Mouse (Mus musculus): ENCODE measurements at regions not wholly inside any gene's neighbourhood (a gene's known extent, or its start where the extent isn't known, plus 50 kb on each side); places are given as distances from the start of the nearest gene placed in this dataset.

DNA sequence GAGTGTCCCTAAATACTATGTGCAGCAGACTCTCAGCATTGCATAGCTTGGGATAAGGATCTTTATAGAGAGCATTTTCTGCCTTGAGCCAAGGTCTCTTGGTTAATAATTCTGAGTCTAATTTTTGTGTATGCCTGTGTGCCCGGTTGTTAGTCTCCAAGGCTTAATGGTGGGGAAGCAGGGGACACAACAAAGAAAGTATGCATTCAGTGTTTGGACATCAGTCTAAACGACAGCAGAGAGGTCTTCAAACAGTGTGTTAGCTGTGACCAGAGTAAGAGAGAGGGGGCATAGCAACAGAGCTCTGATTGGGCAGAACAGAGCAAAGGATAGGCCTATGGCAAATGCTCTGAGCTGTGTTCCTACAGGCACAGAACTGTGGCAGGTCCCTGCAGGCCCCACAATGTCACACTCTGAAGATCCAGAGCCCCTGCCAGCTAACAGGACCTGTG lies 522.7 kb upstream of the Tnp1 start:
- no peaks in the 10 kb centered on the region for H3K9me3 ChIP-seq (replicated peaks; ENCODE audit: control insufficient read depth, low read length)
- H3K4me2 ChIP-seq (ENCODE audit: low read depth, low read length) = no peak overlapping the region
- no peaks in the 10 kb centered on the region for H3K4me1 ChIP-seq (ENCODE audit: control insufficient read depth, insufficient read depth, low read length)
- no peak overlapping the region for H3K9ac ChIP-seq (ENCODE audit: low read length)
- 51% methylated on average over 2 of the region's 2 CpGs for WGBS
- H3K36me3 ChIP-seq (ENCODE audit: control insufficient read depth, insufficient read depth) = no peaks in the 10 kb centered on the region
- H3K27ac ChIP-seq (ENCODE audit: low read length) = no peak overlapping the region; the same call in 1 of the 2 replicates
- peak; percentile 69 for ATAC-seq (replicated peaks; ENCODE audit: extremely low read depth, insufficient read depth, low FRiP score)
- no peaks in the 10 kb centered on the region for H3K27me3 ChIP-seq (ENCODE audit: control insufficient read depth, insufficient read depth, low read length)
- H3K4me3 ChIP-seq (ENCODE audit: low read length) = no peak overlapping the region

DNA sequence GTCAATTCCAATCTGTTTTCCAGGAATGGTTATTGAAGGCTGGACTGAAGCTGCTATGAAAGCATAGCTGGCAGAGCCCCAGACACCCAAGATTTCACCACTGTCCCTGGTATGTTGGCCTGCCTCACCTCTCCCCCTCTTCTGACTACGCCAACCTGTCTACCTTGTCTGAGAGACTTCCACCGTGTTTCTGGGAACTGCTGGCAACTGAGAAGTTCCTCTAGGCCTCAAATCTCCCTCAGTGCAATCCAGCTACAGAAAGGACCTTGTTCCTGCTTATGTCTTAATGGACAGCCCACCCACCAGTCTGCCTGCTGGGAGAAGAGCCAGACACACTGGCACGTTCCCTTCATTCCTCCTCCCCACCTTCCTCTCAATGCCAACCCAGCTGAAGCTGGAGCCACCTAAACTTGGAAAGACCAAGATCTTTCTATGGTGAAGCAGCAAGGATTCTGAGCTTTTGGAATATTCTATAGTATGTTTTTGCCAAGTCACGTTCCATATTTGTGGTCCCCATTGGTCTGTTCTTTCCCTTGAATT lies 520.1 kb upstream of the Tnp1 start:
- Histone ChIP-seq H3K9ac (ENCODE audit: low read length) (no peak overlapping the region), H3K36me3 (ENCODE audit: control insufficient read depth, insufficient read depth) (no peaks in the 10 kb centered on the region), H3K27me3 (ENCODE audit: control insufficient read depth, insufficient read depth, low read length) (no peaks in the 10 kb centered on the region), H3K27ac (ENCODE audit: low read length) (no peak overlapping the region), H3K9me3 (replicated peaks; ENCODE audit: control insufficient read depth, low read length) (no peaks in the 10 kb centered on the region), H3K4me1 (ENCODE audit: control insufficient read depth, insufficient read depth, low read length) (no peaks in the 10 kb centered on the region), H3K4me3 (ENCODE audit: low read length) (no peak overlapping the region), H3K4me2 (ENCODE audit: low read depth, low read length) (no peak overlapping the region)
- no peak for ATAC-seq (replicated peaks; ENCODE audit: extremely low read depth, insufficient read depth, low FRiP score)
- WGBS = 74% methylated on average over 4 of the region's 4 CpGs

DNA sequence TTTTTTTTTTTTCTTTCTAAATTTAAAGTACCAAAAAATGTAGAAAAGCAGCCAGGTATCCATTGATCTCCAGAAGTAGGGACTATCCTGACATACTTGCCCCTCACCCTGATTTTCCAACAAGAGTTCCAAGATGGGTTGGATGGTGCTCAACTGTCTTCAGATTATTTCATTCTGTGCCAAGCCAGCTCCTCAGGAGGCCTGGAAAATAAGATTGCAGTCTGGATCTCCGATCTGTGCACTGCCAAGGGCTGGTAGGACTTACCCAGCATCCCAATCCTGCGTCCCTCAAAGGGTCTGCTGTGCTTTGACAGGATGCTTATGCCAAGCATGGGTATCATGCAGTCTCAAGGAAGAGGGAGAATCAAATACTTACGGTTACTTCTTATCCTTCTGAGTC lies 517.8 kb upstream of the Tnp1 start:
- Histone ChIP-seq H3K4me2 (ENCODE audit: low read depth, low read length) (no peak overlapping the region), H3K9me3 (replicated peaks; ENCODE audit: control insufficient read depth, low read length) (no peaks in the 10 kb centered on the region), H3K27ac (ENCODE audit: low read length) (no peak overlapping the region), H3K4me3 (ENCODE audit: low read length) (no peak overlapping the region), H3K4me1 (ENCODE audit: control insufficient read depth, insufficient read depth, low read length) (no peaks in the 10 kb centered on the region), H3K27me3 (ENCODE audit: control insufficient read depth, insufficient read depth, low read length) (no peaks in the 10 kb centered on the region), H3K9ac (ENCODE audit: low read length) (no peak overlapping the region), H3K36me3 (ENCODE audit: control insufficient read depth, insufficient read depth) (no peaks in the 10 kb centered on the region)
- WGBS = 85% methylated on average over 3 of the region's 3 CpGs
- no peak for ATAC-seq (replicated peaks; ENCODE audit: extremely low read depth, insufficient read depth, low FRiP score)

DNA sequence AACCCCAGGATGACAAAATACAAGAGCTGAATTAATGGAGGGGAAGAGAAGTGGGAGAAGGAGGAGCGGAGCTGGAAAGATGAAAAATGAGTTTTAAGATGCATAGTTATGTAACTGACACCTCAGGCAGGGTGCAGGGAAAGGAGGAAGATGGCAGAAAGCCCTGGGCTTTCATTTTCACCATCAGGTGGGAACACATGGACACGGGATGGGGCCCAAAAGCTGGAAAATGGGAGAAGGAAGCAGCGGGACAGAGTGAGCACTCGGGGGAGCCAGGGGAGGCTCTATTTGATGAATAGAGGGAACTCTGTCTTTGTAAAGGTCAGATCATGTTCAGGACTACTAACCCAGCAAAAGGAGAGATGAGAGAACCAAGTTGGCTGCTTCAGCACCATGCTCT lies 516.6 kb upstream of the Tnp1 start:
- no peaks in the 10 kb centered on the region for H3K36me3 ChIP-seq (ENCODE audit: control insufficient read depth, insufficient read depth)
- H3K9me3 ChIP-seq (replicated peaks; ENCODE audit: control insufficient read depth, low read length) = no peaks in the 10 kb centered on the region
- no peak overlapping the region for H3K9ac ChIP-seq (ENCODE audit: low read length)
- H3K4me1 ChIP-seq (ENCODE audit: control insufficient read depth, insufficient read depth, low read length) = no peaks in the 10 kb centered on the region
- H3K4me3 ChIP-seq (ENCODE audit: low read length) = no peak overlapping the region
- no peak overlapping the region for H3K27ac ChIP-seq (ENCODE audit: low read length)
- no peaks in the 10 kb centered on the region for H3K27me3 ChIP-seq (ENCODE audit: control insufficient read depth, insufficient read depth, low read length)
- no peak overlapping the region for H3K4me2 ChIP-seq (ENCODE audit: low read depth, low read length)
- no peak for ATAC-seq (replicated peaks; ENCODE audit: extremely low read depth, insufficient read depth, low FRiP score)
- WGBS = 86% methylated on average over 4 of the region's 4 CpGs

DNA sequence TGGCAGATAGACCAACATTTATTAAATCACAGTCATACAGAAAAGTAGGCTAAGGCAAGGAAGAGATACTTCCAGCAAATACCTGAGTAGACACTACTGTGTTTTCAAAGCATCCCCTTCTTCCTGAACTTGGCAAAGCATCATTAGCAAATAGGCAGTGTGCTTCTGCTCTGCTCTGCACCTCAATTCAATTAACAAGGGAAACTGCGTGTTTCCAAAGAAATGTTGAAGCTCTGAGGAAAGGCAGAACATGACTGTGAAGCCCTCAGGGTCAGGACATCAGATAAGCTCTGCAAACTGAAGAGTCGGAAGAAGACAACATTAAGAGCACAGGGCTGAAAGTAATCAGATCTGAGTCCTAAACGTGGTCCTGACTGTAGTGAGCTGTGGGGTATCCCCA lies 516.1 kb upstream of the Tnp1 start:
- Histone ChIP-seq H3K36me3 (ENCODE audit: control insufficient read depth, insufficient read depth) (no peaks in the 10 kb centered on the region), H3K4me2 (ENCODE audit: low read depth, low read length) (no peak overlapping the region), H3K9me3 (replicated peaks; ENCODE audit: control insufficient read depth, low read length) (no peaks in the 10 kb centered on the region), H3K9ac (ENCODE audit: low read length) (no peak overlapping the region), H3K27me3 (ENCODE audit: control insufficient read depth, insufficient read depth, low read length) (no peaks in the 10 kb centered on the region), H3K27ac (ENCODE audit: low read length) (no peak overlapping the region), H3K4me1 (ENCODE audit: control insufficient read depth, insufficient read depth, low read length) (no peaks in the 10 kb centered on the region), H3K4me3 (ENCODE audit: low read length) (no peak overlapping the region)
- WGBS = 37% methylated on average over 3 of the region's 3 CpGs
- no peak for ATAC-seq (replicated peaks; ENCODE audit: extremely low read depth, insufficient read depth, low FRiP score)

DNA sequence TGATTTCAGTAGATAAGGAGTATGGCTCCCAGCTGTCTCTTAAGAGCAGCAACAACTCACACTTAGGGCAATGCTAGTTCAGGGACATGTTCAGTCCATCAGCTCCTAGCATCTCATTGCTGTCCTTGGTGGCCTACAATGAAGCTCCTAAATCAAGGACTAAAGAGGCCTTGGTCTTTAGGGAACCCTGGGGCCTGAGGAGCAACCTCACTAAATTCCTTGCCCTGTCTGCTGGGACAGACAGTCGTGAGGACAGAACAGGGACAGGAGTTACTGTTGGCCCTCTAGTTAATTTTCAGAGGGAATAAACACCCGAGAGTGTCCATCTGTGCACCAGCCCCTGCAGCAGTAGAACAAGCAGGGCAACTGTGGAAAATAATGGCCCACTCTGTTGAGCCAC lies 514.6 kb upstream of the Tnp1 start:
- 66% methylated on average over 2 of the region's 2 CpGs for WGBS
- no peaks in the 10 kb centered on the region for H3K27me3 ChIP-seq (ENCODE audit: control insufficient read depth, insufficient read depth, low read length)
- H3K9ac ChIP-seq (ENCODE audit: low read length) = no peak overlapping the region
- H3K4me1 ChIP-seq (ENCODE audit: control insufficient read depth, insufficient read depth, low read length) = no peaks in the 10 kb centered on the region
- ATAC-seq (replicated peaks; ENCODE audit: extremely low read depth, insufficient read depth, low FRiP score) = no peak
- no peaks in the 10 kb centered on the region for H3K9me3 ChIP-seq (replicated peaks; ENCODE audit: control insufficient read depth, low read length)
- H3K4me3 ChIP-seq (ENCODE audit: low read length) = no peak overlapping the region
- no peaks in the 10 kb centered on the region for H3K36me3 ChIP-seq (ENCODE audit: control insufficient read depth, insufficient read depth)
- H3K4me2 ChIP-seq (ENCODE audit: low read depth, low read length) = no peak overlapping the region
- no peak overlapping the region for H3K27ac ChIP-seq (ENCODE audit: low read length)

DNA sequence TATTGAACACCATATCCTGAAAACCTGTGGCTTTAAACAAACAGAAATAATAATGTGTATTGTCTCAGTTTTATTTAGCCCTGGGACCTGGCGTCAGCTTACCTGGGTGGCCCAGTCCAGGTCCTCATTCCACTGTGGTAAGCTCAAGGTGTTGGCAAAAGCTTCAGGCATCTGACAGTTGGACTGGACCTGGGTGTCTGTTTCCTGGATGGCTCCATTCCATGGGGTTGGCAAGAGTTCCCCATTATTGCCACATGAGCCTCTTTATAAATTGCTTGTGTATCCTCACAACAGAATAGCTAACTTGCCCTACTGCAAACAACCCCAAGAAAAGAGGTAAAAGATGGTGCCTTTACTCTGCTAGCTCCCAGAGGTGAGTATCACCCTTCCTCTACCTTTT lies 512.9 kb upstream of the Tnp1 start:
- no peak overlapping the region for H3K9ac ChIP-seq (ENCODE audit: low read length)
- no peak overlapping the region for H3K27ac ChIP-seq (ENCODE audit: low read length)
- WGBS = 97% methylated on average over 1 of the region's 1 CpGs
- no peaks in the 10 kb centered on the region for H3K36me3 ChIP-seq (ENCODE audit: control insufficient read depth, insufficient read depth)
- H3K9me3 ChIP-seq (replicated peaks; ENCODE audit: control insufficient read depth, low read length) = no peaks in the 10 kb centered on the region
- H3K4me2 ChIP-seq (ENCODE audit: low read depth, low read length) = no peak overlapping the region
- no peaks in the 10 kb centered on the region for H3K27me3 ChIP-seq (ENCODE audit: control insufficient read depth, insufficient read depth, low read length)
- H3K4me1 ChIP-seq (ENCODE audit: control insufficient read depth, insufficient read depth, low read length) = no peaks in the 10 kb centered on the region
- no peak overlapping the region for H3K4me3 ChIP-seq (ENCODE audit: low read length)
- ATAC-seq (replicated peaks; ENCODE audit: extremely low read depth, insufficient read depth, low FRiP score) = no peak

DNA sequence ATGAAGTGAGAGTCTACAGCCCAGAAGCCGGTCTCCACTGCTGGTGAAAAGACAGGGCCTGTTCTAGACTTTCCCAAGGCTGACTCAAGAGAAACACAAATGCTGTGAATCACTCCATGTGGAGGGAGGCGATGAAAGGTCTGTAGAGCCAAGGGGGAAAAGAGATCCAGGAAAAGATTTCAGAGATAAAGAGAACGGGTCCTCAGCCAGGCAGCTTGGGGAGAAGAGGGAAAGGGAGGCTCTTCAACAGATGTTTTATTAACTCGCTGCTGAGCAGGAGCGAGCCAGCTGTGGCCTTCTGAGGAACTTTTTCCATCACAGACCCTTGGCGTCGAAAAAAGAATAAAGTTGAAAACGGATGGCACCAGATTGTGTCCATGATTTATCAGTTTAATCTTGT lies 500.7 kb upstream of the Tnp1 start:
- no peak overlapping the region for H3K27ac ChIP-seq (ENCODE audit: low read length)
- 61% methylated on average over 8 of the region's 8 CpGs for WGBS
- no peaks in the 10 kb centered on the region for H3K36me3 ChIP-seq (ENCODE audit: control insufficient read depth, insufficient read depth)
- no peaks in the 10 kb centered on the region for H3K27me3 ChIP-seq (ENCODE audit: control insufficient read depth, insufficient read depth, low read length)
- no peak; the same call in 1 of the 2 replicates for ATAC-seq (replicated peaks; ENCODE audit: extremely low read depth, insufficient read depth, low FRiP score)
- H3K4me2 ChIP-seq (ENCODE audit: low read depth, low read length) = no peak overlapping the region
- no peaks in the 10 kb centered on the region for H3K4me1 ChIP-seq (ENCODE audit: control insufficient read depth, insufficient read depth, low read length)
- H3K9ac ChIP-seq (ENCODE audit: low read length) = no peak overlapping the region
- H3K9me3 ChIP-seq (replicated peaks; ENCODE audit: control insufficient read depth, low read length) = no peaks in the 10 kb centered on the region
- H3K4me3 ChIP-seq (ENCODE audit: low read length) = no peak overlapping the region

DNA sequence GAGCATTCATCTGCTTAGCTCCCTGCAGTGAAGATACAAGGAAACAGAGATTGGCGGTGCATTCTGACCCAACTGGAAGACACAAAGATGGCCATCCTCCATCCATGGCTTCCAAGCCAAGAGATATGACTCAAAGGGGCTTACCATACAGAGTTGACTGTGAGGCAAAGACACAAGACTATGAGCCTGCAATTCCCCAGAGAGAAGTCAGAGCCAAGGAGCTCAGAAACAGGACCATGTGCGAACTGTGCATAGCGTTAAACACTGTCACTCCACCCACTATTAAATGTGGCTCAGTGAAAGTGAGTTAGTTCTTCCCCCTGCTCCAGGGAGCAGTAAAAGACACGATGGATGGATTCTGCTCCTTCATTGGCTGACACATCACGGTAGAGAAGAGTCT lies 500.1 kb upstream of the Tnp1 start:
- Histone ChIP-seq H3K9ac (ENCODE audit: low read length) (no peak overlapping the region), H3K4me1 (ENCODE audit: control insufficient read depth, insufficient read depth, low read length) (no peaks in the 10 kb centered on the region), H3K4me3 (ENCODE audit: low read length) (no peak overlapping the region), H3K27ac (ENCODE audit: low read length) (no peak overlapping the region), H3K4me2 (ENCODE audit: low read depth, low read length) (no peak overlapping the region), H3K36me3 (ENCODE audit: control insufficient read depth, insufficient read depth) (no peaks in the 10 kb centered on the region), H3K27me3 (ENCODE audit: control insufficient read depth, insufficient read depth, low read length) (no peaks in the 10 kb centered on the region), H3K9me3 (replicated peaks; ENCODE audit: control insufficient read depth, low read length) (no peaks in the 10 kb centered on the region)
- WGBS = 85% methylated on average over 5 of the region's 5 CpGs
- no peak for ATAC-seq (replicated peaks; ENCODE audit: extremely low read depth, insufficient read depth, low FRiP score)

DNA sequence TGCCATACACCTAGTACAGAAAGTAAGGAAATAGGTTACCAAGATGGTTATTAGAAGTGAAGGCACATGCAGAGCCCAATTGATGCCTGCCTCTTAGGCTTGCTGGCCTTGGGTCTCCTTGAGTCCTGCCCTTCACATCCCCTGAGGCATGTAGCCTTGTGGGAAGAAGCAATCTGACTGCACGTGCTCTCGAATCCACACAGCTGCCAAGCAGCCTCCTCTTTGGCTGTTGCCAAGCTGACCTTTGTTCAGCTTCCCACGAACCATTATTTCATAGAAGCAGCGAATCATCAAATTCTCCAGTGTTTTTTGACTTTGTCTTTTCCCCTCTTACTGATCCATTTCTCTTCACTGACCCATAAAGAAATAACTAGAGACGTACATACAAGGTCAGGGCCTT lies 498.1 kb upstream of the Tnp1 start:
- Histone ChIP-seq H3K4me3 (ENCODE audit: low read length) (no peak overlapping the region), H3K27ac (ENCODE audit: low read length) (no peak overlapping the region), H3K4me1 (ENCODE audit: control insufficient read depth, insufficient read depth, low read length) (no peaks in the 10 kb centered on the region), H3K9ac (ENCODE audit: low read length) (no peak overlapping the region), H3K36me3 (ENCODE audit: control insufficient read depth, insufficient read depth) (no peaks in the 10 kb centered on the region), H3K9me3 (replicated peaks; ENCODE audit: control insufficient read depth, low read length) (no peaks in the 10 kb centered on the region), H3K4me2 (ENCODE audit: low read depth, low read length) (no peak overlapping the region), H3K27me3 (ENCODE audit: control insufficient read depth, insufficient read depth, low read length) (no peaks in the 10 kb centered on the region)
- WGBS = 68% methylated on average over 5 of the region's 5 CpGs
- no peak for ATAC-seq (replicated peaks; ENCODE audit: extremely low read depth, insufficient read depth, low FRiP score)

All from heart, embryonic 16.5 days (tissue).